Mouse (Mus musculus): ENCODE results near the gene Tead2.

Tead2 gene

GRCm38 (mm10) chr7:45191803-45192363, 23.7 kb upstream of the Tead2 start:
- DNase-seq (ENCODE audit: low spot score), result no peak

GRCm38 (mm10) chr7:45192585-45193310, 22.8 kb upstream of the Tead2 start:
- DNase-seq (ENCODE audit: low spot score), result no peak

- DNase-seq (ENCODE audit: low spot score), result no peak
Observed at GRCm38 (mm10) chr7:45193406-45193805, 22.1 kb upstream of the Tead2 start.

- no peak for DNase-seq (ENCODE audit: low spot score)
Observed at GRCm38 (mm10) chr7:45193871-45194785, 21.4 kb upstream of the Tead2 start.

- no peak for DNase-seq (ENCODE audit: low spot score)
Observed at GRCm38 (mm10) chr7:45195341-45196175, 20.0 kb upstream of the Tead2 start.

GRCm38 (mm10) chr7:45196176-45196535, 19.4 kb upstream of the Tead2 start:
- DNase-seq (ENCODE audit: low spot score), result no peak

- DNase-seq (ENCODE audit: low spot score), result no peak
Observed at GRCm38 (mm10) chr7:45196994-45197393, 18.6 kb upstream of the Tead2 start.

GRCm38 (mm10) chr7:45198435-45198834, 17.1 kb upstream of the Tead2 start:
- peak; percentile 53 for DNase-seq (ENCODE audit: low spot score)

GRCm38 (mm10) chr7:45198961-45199360, 16.6 kb upstream of the Tead2 start:
- no peak for DNase-seq (ENCODE audit: low spot score)

- no peak for DNase-seq (ENCODE audit: low spot score)
Observed at GRCm38 (mm10) chr7:45202654-45203053, 12.9 kb upstream of the Tead2 start.

GRCm38 (mm10) chr7:45204380-45205143, 11.0 kb upstream of the Tead2 start, which contains the start of gene Ccdc155:
Gene Ccdc155 (minus strand): TSS chr7:45204892.
- peak; percentile 84 for DNase-seq (ENCODE audit: low spot score)

- no peak for DNase-seq (ENCODE audit: low spot score)
Observed at GRCm38 (mm10) chr7:45208260-45208659, 7.3 kb upstream of the Tead2 start.

GRCm38 (mm10) chr7:45211070-45211469, 4.5 kb upstream of the Tead2 start:
- DNase-seq (ENCODE audit: low spot score), result no peak

GRCm38 (mm10) chr7:45211851-45212251, 3.7 kb upstream of the Tead2 start, which contains the start of gene Dkkl1:
Gene Dkkl1 (minus strand): TSS chr7:45212147.
- DNase-seq (ENCODE audit: low spot score), result no peak

- no peak for DNase-seq (ENCODE audit: low spot score)
Observed at GRCm38 (mm10) chr7:45212356-45212755, 3.2 kb upstream of the Tead2 start.

GRCm38 (mm10) chr7:45213708-45214107, 1.8 kb upstream of the Tead2 start:
- DNase-seq (ENCODE audit: low spot score), result no peak

GRCm38 (mm10) chr7:45216442-45217183, 1.1 kb downstream of the Tead2 start:
- DNase-seq (ENCODE audit: low spot score), result peak; percentile 46

GRCm38 (mm10) chr7:45221680-45222079, 6.1 kb downstream of the Tead2 start:
- no peak for DNase-seq (ENCODE audit: low spot score)

GRCm38 (mm10) chr7:45224826-45225225, 9.3 kb downstream of the Tead2 start:
- no peak for DNase-seq (ENCODE audit: low spot score)

GRCm38 (mm10) chr7:45226421-45226820, 10.9 kb downstream of the Tead2 start:
- no peak for DNase-seq (ENCODE audit: low spot score)
